Mouse (Mus musculus) stomach, embryonic 14.5 days (tissue): ENCODE data around the gene Ppp1r12a. TPM values are rescaled to one million over a fixed set of nuclear protein-coding genes. Genes with fewer than 3 reads are reported as not detected.
"Not testable (repeated sequence)": the region's sequence is repeated elsewhere in the genome, so short reads cannot be mapped to it uniquely, and the experiment has no call there.

Experiments
- ATAC-seq: fragments of 200-750 bp; cut with Nextera tagmentation; 2 replicates; pipeline ENCODE4 v1.8.0; 2017; ENCODE audit warnings: low read depth, moderate TSS enrichment; ENCODE audit not compliant: insufficient number of reproducible peaks, insufficient read depth, low FRiP score
- H3K27ac ChIP-seq: fragments of 300-500 bp; sonication (generic); 2 replicates; pipeline ENCODE4 v1.5.1; 2014; ENCODE audit warnings: mild to moderate bottlenecking, low read length, moderate library complexity, mixed read lengths
- H3K27me3 ChIP-seq: fragments of 300-500 bp; sonication (generic); 2 replicates; pipeline ENCODE4 v1.6.1; 2014; ENCODE audit warnings: low read length, control low read depth, mixed read lengths; ENCODE audit not compliant: control insufficient read depth, insufficient read depth
- H3K36me3 ChIP-seq: fragments of 300-500 bp; sonication (generic); 2 replicates; pipeline ENCODE4 v1.6.1; 2014; ENCODE audit warnings: mild to moderate bottlenecking, control low read depth, low read length, moderate library complexity, mixed read lengths; ENCODE audit not compliant: control insufficient read depth, insufficient read depth
- H3K4me1 ChIP-seq: fragments of 300-500 bp; sonication (generic); 2 replicates; pipeline ENCODE4 v1.6.1; 2014; ENCODE audit warnings: low read length, control low read depth, mixed read lengths; ENCODE audit not compliant: control insufficient read depth, insufficient read depth
- H3K4me2 ChIP-seq: fragments of 300-500 bp; sonication (generic); replicated peaks from 2 replicates; pipeline ENCODE4 v1.6.1; 2014; ENCODE audit warnings: low read depth, low read length, control low read depth
- H3K4me3 ChIP-seq: fragments of 300-500 bp; sonication (generic); 2 replicates; pipeline ENCODE4 v1.5.1; 2014; ENCODE audit warnings: low read depth, low read length, control low read depth
- H3K9ac ChIP-seq: fragments of 300-500 bp; sonication (generic); replicated peaks from 2 replicates; pipeline ENCODE4 v1.6.1; 2014; ENCODE audit warnings: low read depth, mild to moderate bottlenecking, control low read depth, low read length, moderate library complexity, mixed read lengths
- H3K9me3 ChIP-seq: fragments of 300-500 bp; sonication (generic); 2 replicates; pipeline ENCODE4 v1.6.1; 2016; ENCODE audit warnings: low read depth, low read length, control low read depth; ENCODE audit not compliant: control insufficient read depth
- WGBS: fragments of 180-500 bp; shearing (Covaris S2); extraction: QIAGEN DNeasy Blood & Tissue Kit; methylation state at CpG from one replicate; pipeline ENCODE4 v1.1.7; 2014; 5-methylcytosine and 5-hydroxymethylcytosine counted together
- polyA plus RNA-seq: library from polyadenylated mRNA; unstranded; fragments of >200 nt; fragmentation: Nextera tagmentation; extraction: Ambion mirVana; gene quantifications from 2 replicates; pipeline ENCODE4 v1.2.1, GENCODE M21; 2014

The Ppp1r12a gene
- polyA plus RNA-seq, 1 experiment from 2014 or later = 140 TPM

DNA sequence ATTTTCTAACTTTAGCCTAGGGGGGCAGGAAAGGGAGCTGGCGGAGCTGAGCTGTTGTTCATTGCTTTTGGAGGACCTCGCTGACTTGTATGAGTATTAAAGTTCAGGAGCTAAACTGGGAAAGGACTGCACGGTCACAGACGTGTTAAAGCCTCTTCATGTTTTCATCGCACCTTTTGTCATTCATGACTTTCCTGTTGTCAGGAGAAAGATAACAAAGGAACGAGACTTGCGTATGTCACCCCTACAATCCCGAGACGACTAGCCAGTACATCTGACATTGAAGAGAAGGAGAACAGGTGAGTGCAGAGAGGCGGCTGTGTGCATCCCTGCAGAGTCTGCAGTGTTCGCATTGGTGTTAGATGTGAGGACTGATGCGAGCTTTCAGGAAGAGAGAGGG, 88.7 kb downstream of the Ppp1r12a start:
- Histone ChIP-seq H3K27ac (no peak overlapping the region), H3K36me3 (peaks cover 31% of the 10 kb centered on the region), H3K4me1 (no peaks in the 10 kb centered on the region), H3K9ac (no peak overlapping the region), H3K4me2 (no peak overlapping the region), H3K4me3 (no peak overlapping the region), H3K27me3 (no peaks in the 10 kb centered on the region), H3K9me3 (no peaks in the 10 kb centered on the region)
- 75% methylated on average over 12 of the region's 12 CpGs for WGBS
- ATAC-seq = no peak

DNA sequence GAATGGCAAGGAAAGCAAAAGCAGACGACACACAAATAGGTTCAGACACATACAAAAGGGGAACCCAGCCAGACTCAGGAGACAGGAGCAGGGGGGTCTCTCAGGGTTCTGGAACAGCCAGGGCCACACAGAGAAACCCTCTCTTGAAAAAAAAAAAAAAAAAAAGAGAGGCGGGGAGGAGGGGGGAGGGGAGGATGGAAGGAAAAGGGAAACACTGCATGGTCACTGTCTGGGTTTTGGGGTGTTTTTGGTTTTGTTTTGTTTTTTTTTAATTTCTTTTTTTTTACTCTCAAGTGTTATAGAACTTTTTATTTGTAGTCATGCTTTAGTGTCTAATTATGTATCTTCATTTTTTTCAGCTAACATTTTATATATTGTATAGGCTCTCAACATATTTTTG, 89.2 kb downstream of the Ppp1r12a start:
- H3K9ac ChIP-seq = no peak overlapping the region
- WGBS = 85% methylated on average over 1 of the region's 2 CpGs
- no peak overlapping the region for H3K4me3 ChIP-seq
- no peak for ATAC-seq
- no peak overlapping the region for H3K27ac ChIP-seq
- no peak overlapping the region for H3K4me2 ChIP-seq
- H3K4me1 ChIP-seq = no peaks in the 10 kb centered on the region
- H3K36me3 ChIP-seq = peaks cover 34% of the 10 kb centered on the region
- no peaks in the 10 kb centered on the region for H3K27me3 ChIP-seq
- H3K9me3 ChIP-seq = no peaks in the 10 kb centered on the region

- H3K27me3 ChIP-seq = no peaks in the 10 kb centered on the region
- H3K27ac ChIP-seq = no peak overlapping the region
- peaks cover 44% of the 10 kb centered on the region for H3K36me3 ChIP-seq
- no peak overlapping the region for H3K9ac ChIP-seq
- no peak overlapping the region for H3K4me2 ChIP-seq
- no peak overlapping the region for H3K4me3 ChIP-seq
- no peak for ATAC-seq
- WGBS = 80% methylated on average over 7 of the region's 7 CpGs
- H3K9me3 ChIP-seq = no peaks in the 10 kb centered on the region
- no peaks in the 10 kb centered on the region for H3K4me1 ChIP-seq
These were observed 93.9 kb downstream of the Ppp1r12a start for GRCm38 (mm10) chr10:108255812-108256376.

- H3K4me2 ChIP-seq = no peak overlapping the region
- H3K27ac ChIP-seq = no peak overlapping the region
- no peaks in the 10 kb centered on the region for H3K27me3 ChIP-seq
- no peak for ATAC-seq
- no peak overlapping the region for H3K4me3 ChIP-seq
- no peak overlapping the region for H3K9ac ChIP-seq
- H3K4me1 ChIP-seq = no peaks in the 10 kb centered on the region
- no peaks in the 10 kb centered on the region for H3K9me3 ChIP-seq
- peaks cover 49% of the 10 kb centered on the region for H3K36me3 ChIP-seq
- 82% methylated on average over 10 of the region's 10 CpGs for WGBS
These were observed 98.9 kb downstream of the Ppp1r12a start for GRCm38 (mm10) chr10:108260931-108261330.

DNA sequence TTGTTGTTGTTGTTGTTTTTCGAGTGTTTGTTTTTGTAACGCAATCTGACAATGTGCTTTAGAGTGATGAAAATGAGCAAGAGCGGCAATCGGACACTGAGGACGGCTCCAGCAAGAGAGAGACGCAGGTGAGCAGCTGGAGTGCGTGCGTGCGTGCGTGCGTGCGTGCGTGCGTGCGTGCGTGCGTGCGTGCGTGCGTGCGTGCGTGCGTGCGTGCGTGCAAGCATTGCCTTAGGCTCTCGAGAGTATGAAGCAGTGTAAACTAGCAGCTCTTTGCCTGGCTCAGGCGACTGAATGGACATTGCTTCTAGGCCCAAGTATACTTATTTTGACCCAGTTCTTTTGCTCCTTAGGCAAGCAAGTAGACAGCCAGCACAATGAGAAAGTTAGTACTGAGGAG, 102.6 kb downstream of the Ppp1r12a start:
- WGBS = 96% methylated on average over 27 of the region's 27 CpGs

DNA sequence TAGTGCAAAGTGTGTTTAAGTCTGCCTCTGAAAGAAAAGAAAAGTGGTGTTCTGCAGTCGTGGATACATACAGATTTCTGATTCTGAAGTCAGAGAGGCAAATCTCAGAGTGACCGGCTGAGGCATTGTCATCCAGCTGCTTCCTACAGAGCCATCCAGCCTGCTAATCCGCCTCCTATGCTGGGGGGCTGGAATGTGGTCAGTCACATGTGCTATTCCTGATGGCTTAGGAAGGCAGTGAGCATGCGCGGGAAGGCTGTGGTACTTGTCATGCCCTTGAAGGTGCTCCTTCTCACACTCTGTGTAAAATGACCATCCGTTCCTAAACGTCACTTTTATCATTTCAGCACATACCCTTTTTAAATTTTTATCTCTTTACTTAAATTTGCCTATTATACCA, 109.2 kb downstream of the Ppp1r12a start:
- Histone ChIP-seq H3K4me2 (no peak overlapping the region), H3K27ac (no peak overlapping the region), H3K9ac (no peak overlapping the region), H3K4me1 (no peaks in the 10 kb centered on the region), H3K4me3 (no peak overlapping the region), H3K27me3 (no peaks in the 10 kb centered on the region), H3K9me3 (no peaks in the 10 kb centered on the region), H3K36me3 (peaks cover 43% of the 10 kb centered on the region)
- no peak for ATAC-seq
- 87% methylated on average over 7 of the region's 7 CpGs for WGBS

More for the DNA sequence above, 102.6 kb downstream of the Ppp1r12a start:
- no peak for ATAC-seq
- Histone ChIP-seq H3K36me3 (peaks cover 43% of the 10 kb centered on the region), H3K4me1 (no peaks in the 10 kb centered on the region), H3K4me3 (no peak overlapping the region), H3K27ac (no peak overlapping the region), H3K4me2 (no peak overlapping the region), H3K27me3 (no peaks in the 10 kb centered on the region), H3K9ac (no peak overlapping the region), H3K9me3 (no peaks in the 10 kb centered on the region)

DNA sequence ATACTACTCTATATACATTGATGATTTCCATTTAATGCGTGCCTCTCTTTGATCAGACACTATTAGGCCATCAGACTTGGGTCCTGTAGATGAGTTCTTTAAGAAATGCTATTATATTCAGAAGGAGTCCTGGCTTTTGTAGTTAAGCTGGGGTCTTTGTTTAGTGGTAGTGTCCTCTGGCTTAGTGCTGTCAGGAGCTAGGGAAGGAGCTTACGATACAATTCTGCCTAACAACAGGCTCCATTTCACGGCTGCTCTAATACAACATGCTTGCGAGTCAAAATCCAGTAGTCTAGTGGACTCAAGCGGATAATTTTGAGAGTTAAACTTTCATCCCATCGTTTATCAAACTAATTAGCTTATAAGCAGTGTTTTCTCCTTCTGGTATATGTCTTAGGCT, 114.7 kb downstream of the Ppp1r12a start:
- no peak overlapping the region for H3K27ac ChIP-seq
- H3K36me3 ChIP-seq = peaks cover 36% of the 10 kb centered on the region

DNA sequence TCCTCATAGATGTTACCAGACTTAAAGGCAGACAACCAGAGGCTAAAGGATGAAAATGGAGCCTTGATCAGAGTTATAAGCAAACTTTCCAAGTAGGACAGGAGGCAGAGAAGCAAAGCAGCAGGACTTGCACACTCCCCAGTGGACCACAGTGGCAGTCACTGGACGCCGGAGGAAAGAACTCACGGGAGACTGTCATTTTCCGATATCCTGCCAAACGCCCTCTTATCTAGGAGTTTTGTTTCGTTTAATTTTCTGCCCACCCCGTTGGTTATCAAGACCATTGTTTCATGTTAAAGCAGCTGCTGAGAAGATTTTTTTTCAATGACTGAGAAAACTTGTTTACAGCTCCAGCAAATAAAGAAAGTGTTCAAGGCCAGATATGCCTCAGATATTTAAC, 115.2 kb downstream of the Ppp1r12a start:
- Histone ChIP-seq H3K4me1 (no peaks in the 10 kb centered on the region), H3K36me3 (peaks cover 36% of the 10 kb centered on the region), H3K27ac (no peak overlapping the region), H3K27me3 (no peaks in the 10 kb centered on the region), H3K4me2 (no peak overlapping the region), H3K9ac (no peak overlapping the region), H3K9me3 (no peaks in the 10 kb centered on the region), H3K4me3 (no peak overlapping the region)
- 66% methylated on average over 7 of the region's 7 CpGs for WGBS
- ATAC-seq = no peak

More for the DNA sequence above, 114.7 kb downstream of the Ppp1r12a start:
- WGBS = 86% methylated on average over 6 of the region's 6 CpGs
- Histone ChIP-seq H3K4me2 (no peak overlapping the region), H3K9ac (no peak overlapping the region), H3K27me3 (no peaks in the 10 kb centered on the region), H3K4me3 (no peak overlapping the region), H3K4me1 (no peaks in the 10 kb centered on the region), H3K9me3 (no peaks in the 10 kb centered on the region)
- no peak for ATAC-seq

GRCm38 (mm10) chr10:108281099-108281498, 119.1 kb downstream of the Ppp1r12a start:
- 98% methylated on average over 3 of the region's 5 CpGs for WGBS
- H3K27me3 ChIP-seq, H3K4me1 ChIP-seq, ATAC-seq, H3K4me3 ChIP-seq, H3K27ac ChIP-seq, H3K9ac ChIP-seq, H3K4me2 ChIP-seq, H3K9me3 ChIP-seq: not testable (repeated sequence)
- H3K36me3 ChIP-seq = peaks cover 19% of the 10 kb centered on the region
